Mouse (Mus musculus): ENCODE results near the gene Gm49373. TPM values are rescaled to one million over a fixed set of nuclear protein-coding genes. Genes with fewer than 3 reads are reported as not detected.

Gm49373 gene
- total and polyA plus RNA-seq, 3 experiments, result 0.60 to 1.5 (median 0.85) TPM

DNA sequence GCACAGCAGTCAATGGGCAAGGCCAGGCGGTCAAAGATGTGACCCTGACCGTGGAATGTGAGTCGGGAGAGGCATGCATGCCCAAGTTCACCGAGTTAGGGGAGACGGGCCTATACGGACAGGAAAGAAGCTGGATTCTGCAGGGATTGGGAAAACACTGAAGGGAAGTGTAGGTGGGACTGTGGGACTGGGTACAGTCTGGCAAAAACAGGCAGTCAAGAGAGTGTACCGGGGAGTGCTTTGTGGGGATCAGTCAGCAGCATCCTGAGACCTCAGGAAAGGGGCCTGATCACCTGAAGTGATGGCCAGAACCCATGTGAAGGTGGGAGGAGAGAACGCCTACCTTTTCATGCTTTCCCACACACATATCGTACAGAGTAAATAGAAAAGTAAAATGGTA is 37.3 kb downstream of the Gm49373 start:
- Histone ChIP-seq H3K4me2 (ENCODE audit: insufficient read depth, low read depth, poor library complexity, severe bottlenecking) (no peak overlapping the region), H3K27ac (ENCODE audit: insufficient read depth, low read depth) (no peak overlapping the region), H3K9me3 (replicated peaks; ENCODE audit: low read length) (no peaks in the 10 kb centered on the region), H3K9ac (ENCODE audit: insufficient read depth, low read depth) (no peak overlapping the region), H3K4me1 (ENCODE audit: control insufficient read depth in 1 of 2, insufficient read depth in 2 of 2) (peaks cover 10 to 24% of the 10 kb centered on the region in 2 experiments; a peak in 3 of 4 replicates), H3K36me3 (replicated peaks in 1 of 2; ENCODE audit: control insufficient read depth in 1 of 2, insufficient read depth in 1 of 2, low read length in 1 of 2) (peaks cover 23 to 39% of the 10 kb centered on the region in 2 experiments), H3K79me2 (replicated peaks; ENCODE audit: control insufficient read depth, extremely low read depth, insufficient read depth, poor library complexity, severe bottlenecking) (no peaks in the 10 kb centered on the region), H3K4me3 (replicated peaks in 1 of 3; ENCODE audit: low read depth in 2 of 3, low read length in 2 of 3, poor library complexity in 1 of 3) (no peak overlapping the region), H3K27me3 (replicated peaks) (no peaks in the 10 kb centered on the region)
- in situ Hi-C loops (cut with MboI; ENCODE audit: low pct_ligation_motif_present, low pct_unique_long_range_greater_than_20kb, low sequenced_read_pairs) (no loop called here), dilution Hi-C loops (cut with MboI; ENCODE audit: extremely low pct_ligation_motif_present, extremely low pct_unique_long_range_greater_than_20kb, low sequenced_read_pairs) (no loop called here)
- no peak for DNase-seq (ENCODE audit: extremely low read depth)
- no peak for TF ChIP-seq EP300 (IDR thresholded peaks at IDR 0.05; ENCODE audit: low read length)
- no peak for TF ChIP-seq MYC (IDR thresholded peaks at IDR 0.05; ENCODE audit: low read depth, low read length)

DNA sequence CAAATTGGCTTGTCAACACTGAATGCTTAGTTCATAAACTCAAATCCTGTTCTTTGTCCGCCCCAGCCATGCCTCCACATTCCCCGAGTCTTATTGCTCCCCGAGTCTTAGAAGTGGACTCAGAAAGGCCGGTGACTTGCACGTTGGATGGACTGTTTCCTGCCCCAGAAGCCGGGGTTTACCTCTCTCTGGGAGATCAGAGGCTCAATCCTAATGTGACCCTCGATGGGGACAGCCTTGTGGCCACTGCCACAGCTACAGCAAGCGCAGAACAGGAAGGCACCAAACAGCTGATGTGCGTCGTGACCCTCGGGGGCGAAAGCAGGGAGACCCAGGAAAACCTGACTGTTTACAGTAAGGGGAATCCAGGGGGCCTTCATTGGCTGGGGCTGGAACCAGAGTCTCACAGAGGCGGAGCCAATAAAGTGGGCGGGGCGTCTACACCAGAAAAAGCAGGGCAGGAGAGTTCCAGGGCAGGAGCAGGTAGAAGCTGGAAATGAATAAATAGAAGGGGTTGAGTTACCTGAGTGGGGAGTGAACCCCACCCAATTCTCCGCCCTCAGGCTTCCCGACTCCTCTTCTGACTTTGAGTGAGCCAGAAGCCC is 38.3 kb downstream of the Gm49373 start:
- Histone ChIP-seq H3K9ac (ENCODE audit: insufficient read depth, low read depth) (no peak overlapping the region), H3K27me3 (replicated peaks) (no peaks in the 10 kb centered on the region), H3K4me3 (replicated peaks in 1 of 3; ENCODE audit: low read depth in 2 of 3, low read length in 2 of 3, poor library complexity in 1 of 3) (no peak overlapping the region), H3K36me3 (replicated peaks in 1 of 2; ENCODE audit: control insufficient read depth in 1 of 2, insufficient read depth in 1 of 2, low read length in 1 of 2) (peaks cover 23 to 39% of the 10 kb centered on the region in 2 experiments), H3K9me3 (replicated peaks; ENCODE audit: low read length) (no peaks in the 10 kb centered on the region), H3K4me2 (ENCODE audit: insufficient read depth, low read depth, poor library complexity, severe bottlenecking) (no peak overlapping the region), H3K79me2 (replicated peaks; ENCODE audit: control insufficient read depth, extremely low read depth, insufficient read depth, poor library complexity, severe bottlenecking) (no peaks in the 10 kb centered on the region), H3K27ac (ENCODE audit: insufficient read depth, low read depth) (no peak overlapping the region), H3K4me1 (ENCODE audit: control insufficient read depth in 1 of 2, insufficient read depth in 2 of 2) (peaks cover 11 to 29% of the 10 kb centered on the region in 2 experiments)
- in situ Hi-C loops (cut with MboI; ENCODE audit: low pct_ligation_motif_present, low pct_unique_long_range_greater_than_20kb, low sequenced_read_pairs), result loop anchor here (5.0 kb wide), 1 partner anchor 93 kb away; no protein-coding TSS in a partner anchor
- dilution Hi-C loops (cut with MboI; ENCODE audit: extremely low pct_ligation_motif_present, extremely low pct_unique_long_range_greater_than_20kb, low sequenced_read_pairs), result no loop called here
- no peak for DNase-seq (ENCODE audit: extremely low read depth)
- TF ChIP-seq JUN (IDR thresholded peaks at IDR 0.05; ENCODE audit: insufficient read depth, low read depth, low read length), result no peak
- no peak for TF ChIP-seq POLR2A (IDR thresholded peaks at IDR 0.05; ENCODE audit: low read depth, low read length)
- TF ChIP-seq NRF1 (IDR thresholded peaks at IDR 0.05; ENCODE audit: low read depth, low read length), result no peak
- TF ChIP-seq KAT2A (IDR thresholded peaks at IDR 0.05; ENCODE audit: insufficient replicate concordance, low read length), result no peak
- TF ChIP-seq UBTF (IDR thresholded peaks at IDR 0.05; ENCODE audit: low read depth, low read length), result no peak
- no peak for TF ChIP-seq E2F4 (IDR thresholded peaks at IDR 0.05; ENCODE audit: insufficient replicate concordance, low read depth, low read length)
- TF ChIP-seq MYC (IDR thresholded peaks at IDR 0.05; ENCODE audit: low read depth, low read length), result no peak
- no peak for TF ChIP-seq SMC3 (IDR thresholded peaks at IDR 0.05; ENCODE audit: low read depth, low read length)
- no peak for TF ChIP-seq MXI1 (IDR thresholded peaks at IDR 0.05; ENCODE audit: low read depth, low read length)
- no peak for TF ChIP-seq RCOR1 (conservative IDR thresholded peaks at IDR 0.05; ENCODE audit: low read depth, low read length)
- TF ChIP-seq TBP (conservative IDR thresholded peaks at IDR 0.05; ENCODE audit: low read depth, low read length), result no peak
- TF ChIP-seq RAD21 (IDR thresholded peaks at IDR 0.05; ENCODE audit: low read depth, low read length), result no peak
- TF ChIP-seq MAZ (IDR thresholded peaks at IDR 0.05; ENCODE audit: low read depth, low read length), result no peak
- TF ChIP-seq ZMIZ1 (IDR thresholded peaks at IDR 0.05; ENCODE audit: low read depth, low read length), result no peak
- no peak for TF ChIP-seq CHD2 (IDR thresholded peaks at IDR 0.05; ENCODE audit: low read length)
- TF ChIP-seq SIN3A (IDR thresholded peaks at IDR 0.05; ENCODE audit: low read length), result no peak
- TF ChIP-seq ZKSCAN1 (IDR thresholded peaks at IDR 0.05; ENCODE audit: borderline replicate concordance, low read depth, low read length), result no peak
- TF ChIP-seq POLR2AphosphoS2 (IDR thresholded peaks at IDR 0.05; ENCODE audit: low read depth, low read length), result no peak
- no peak for TF ChIP-seq MAFK (IDR thresholded peaks at IDR 0.05; ENCODE audit: insufficient replicate concordance, low read length)
- no peak for TF ChIP-seq TCF12 (IDR thresholded peaks at IDR 0.05; ENCODE audit: low read depth, low read length)

All from CH12.LX (cell line).